Mouse (Mus musculus) ES-E14 (cell line): ENCODE results near the gene Krt13. TPM values are rescaled to one million over a fixed set of nuclear protein-coding genes. Genes with fewer than 3 reads are reported as not detected.

ENCODE experiments used
- DNase-seq: peaks from one replicate; pipeline ENCODE4 v3.0.0-alpha.2; 2013; ENCODE audit warnings: low read depth, low spot score
- H3K27ac ChIP-seq: 2 replicates; pipeline ENCODE4 v1.5.1; 2012; ENCODE audit warnings: low read depth, mild to moderate bottlenecking, low read length, moderate library complexity, mixed read lengths; ENCODE audit not compliant: poor library complexity, insufficient read depth, severe bottlenecking
- H3K36me3 ChIP-seq: 2 replicates; pipeline ENCODE4 v1.6.1; 2012; ENCODE audit warnings: mild to moderate bottlenecking, low read length, moderate library complexity, mixed read lengths; ENCODE audit not compliant: control insufficient read depth, poor library complexity, insufficient read depth, severe bottlenecking
- H3K4me1 ChIP-seq, 2 experiments: fragments of 150-350 bp in 1 of 2; sonication (generic) in 1 of 2; 2 replicates each; pipeline ENCODE4 v1.6.1; 2012; ENCODE audit warnings: low read length in 2 of 2, mild to moderate bottlenecking in 1 of 2, mixed read lengths in 1 of 2; ENCODE audit not compliant: control insufficient read depth in 2 of 2, insufficient read depth in 2 of 2, poor library complexity in 1 of 2
- H3K4me3 ChIP-seq, 2 experiments: fragments of 150-350 bp in 1 of 2; sonication (generic) in 1 of 2; 2 replicates each; pipeline ENCODE4 v1.5.1; 2012; ENCODE audit warnings: low read length in 2 of 2, low read depth in 1 of 2, mild to moderate bottlenecking in 1 of 2, mixed read lengths in 1 of 2; ENCODE audit not compliant: insufficient read depth in 1 of 2, poor library complexity in 1 of 2, severe bottlenecking in 1 of 2
- H3K9ac ChIP-seq: 2 replicates; pipeline ENCODE4 v1.6.1; 2012; ENCODE audit warnings: low read depth, mild to moderate bottlenecking, low read length, mixed read lengths; ENCODE audit not compliant: poor library complexity, insufficient read depth, severe bottlenecking
- H3K9me3 ChIP-seq: fragments of 150-350 bp; sonication (generic); 2 replicates; pipeline ENCODE4 v1.6.1; 2012; ENCODE audit warnings: low read depth, mild to moderate bottlenecking, low read length; ENCODE audit not compliant: control insufficient read depth, insufficient read depth
- CHD2 ChIP-seq: IDR thresholded peaks from 2 replicates; pipeline ENCODE4 v1.6.1; 2014; ENCODE audit warnings: mild to moderate bottlenecking, low read depth, low read length, inconsistent platforms
- HCFC1 ChIP-seq: IDR thresholded peaks from 2 replicates; pipeline ENCODE4 v1.6.1; 2012; ENCODE audit warnings: low read length, inconsistent platforms, borderline replicate concordance; ENCODE audit not compliant: insufficient read depth
- MAFK ChIP-seq: IDR thresholded peaks from 2 replicates; pipeline ENCODE4 v1.6.1; 2014; ENCODE audit warnings: mild to moderate bottlenecking, low read depth, low read length, inconsistent platforms; ENCODE audit not compliant: insufficient read depth
- ZC3H11A ChIP-seq: IDR thresholded peaks from 2 replicates; pipeline ENCODE4 v1.6.1; 2012; ENCODE audit warnings: low read depth, mild to moderate bottlenecking, inconsistent platforms, low read length, borderline replicate concordance
- ZNF384 ChIP-seq: IDR thresholded peaks from 2 replicates; pipeline ENCODE4 v1.6.1; 2012; ENCODE audit warnings: low read depth, low read length, inconsistent platforms
- in situ Hi-C, 2 experiments: fragments of 600-800 bp; cut with MboI; formaldehyde crosslinking; loops; one replicate each; pipeline ENCODE4 v1.15.1; 2025; ENCODE audit warnings: low sequenced_read_pairs in 2 of 2, inconsistent platforms in 1 of 2; ENCODE audit not compliant: unreplicated experiment in 2 of 2
- total RNA-seq: library from RNA; depleted of rRNA; stranded (reverse); fragments of 300-350 nt; gene quantifications from 2 replicates; pipeline ENCODE4 v1.2.3, GENCODE M21; 2012

Krt13 gene
- total RNA-seq, 1 experiment: 0.71 TPM

- DNase-seq: no peak
- in situ Hi-C loops: no loop called here
These were observed 18.5 kb downstream of the Krt13 start for GRCm38 (mm10) chr11:100102693-100103429.

GRCm38 (mm10) chr11:100100391-100100790 lies 21.0 kb downstream of the Krt13 start:
- H3K36me3 ChIP-seq: no peaks in the 10 kb centered on the region
- in situ Hi-C loops: no loop called here

More at GRCm38 (mm10) chr11:100102693-100103429, 18.5 kb downstream of the Krt13 start:
- no peak overlapping the region for H3K9ac ChIP-seq
- H3K27ac ChIP-seq: no peak overlapping the region
- no peaks in the 10 kb centered on the region for H3K36me3 ChIP-seq
- H3K4me1 ChIP-seq: no peaks in the 10 kb centered on the region
- H3K9me3 ChIP-seq: no peaks in the 10 kb centered on the region
- TF ChIP-seq ZC3H11A (no peak), HCFC1 (no peak), MAFK (no peak), ZNF384 (no peak), CHD2 (no peak)
- H3K4me3 ChIP-seq: no peak overlapping the region

GRCm38 (mm10) chr11:100097819-100098218 lies 23.5 kb downstream of the Krt13 start:
- Histone ChIP-seq H3K9ac (no peak overlapping the region), H3K4me3 (no peak overlapping the region), H3K4me1 (no peaks in the 10 kb centered on the region), H3K27ac (no peak overlapping the region), H3K9me3 (no peaks in the 10 kb centered on the region), H3K36me3 (no peaks in the 10 kb centered on the region)
- no peak for TF ChIP-seq ZC3H11A
- TF ChIP-seq MAFK: no peak
- TF ChIP-seq ZNF384: no peak
- no peak for TF ChIP-seq HCFC1
- TF ChIP-seq CHD2: no peak
- in situ Hi-C loops: no loop called here
- no peak for DNase-seq

More at GRCm38 (mm10) chr11:100100391-100100790, 21.0 kb downstream of the Krt13 start:
- DNase-seq: no peak
- no peak for TF ChIP-seq ZC3H11A
- no peak for TF ChIP-seq MAFK
- no peak for TF ChIP-seq ZNF384
- no peak for TF ChIP-seq HCFC1
- no peak for TF ChIP-seq CHD2
- Histone ChIP-seq H3K27ac (no peak overlapping the region), H3K9me3 (no peaks in the 10 kb centered on the region), H3K4me1 (no peaks in the 10 kb centered on the region), H3K4me3 (no peak overlapping the region), H3K9ac (no peak overlapping the region)

GRCm38 (mm10) chr11:100096141-100096540 lies 25.2 kb downstream of the Krt13 start, which contains the start of gene Krt35:
Krt35 (minus strand) TSS chr11:100096241.
- in situ Hi-C loops: no loop called here
- TF ChIP-seq HCFC1: no peak
- no peak for TF ChIP-seq MAFK
- TF ChIP-seq ZNF384: no peak
- no peak for TF ChIP-seq ZC3H11A
- no peak for TF ChIP-seq CHD2
- Histone ChIP-seq H3K4me1 (no peaks in the 10 kb centered on the region), H3K27ac (no peak within 1 kb of the TSS), H3K9ac (no peak within 1 kb of the TSS), H3K36me3 (no peaks in the 10 kb centered on the region), H3K9me3 (no peaks in the 10 kb centered on the region), H3K4me3 (no peak within 1 kb of the TSS)
- no peak for DNase-seq
